Mouse (Mus musculus) ES-Bruce4 (cell line): Measurements from ENCODE around the gene Kcnk5.

Experiments used
- CTCF ChIP-seq: IDR thresholded peaks from one replicate; pipeline ENCODE4 v1.8.1; 2011; ENCODE audit warnings: low read depth, low read length
- EP300 ChIP-seq: IDR thresholded peaks from 2 replicates; pipeline ENCODE4 v1.6.1; 2011; ENCODE audit warnings: low read depth, low read length; ENCODE audit not compliant: insufficient read depth
- POLR2A ChIP-seq: IDR thresholded peaks from one replicate; pipeline ENCODE4 v1.8.1; 2011; ENCODE audit warnings: low read length; ENCODE audit not compliant: insufficient read depth

- TF ChIP-seq POLR2A (no peak), EP300 (no peak), CTCF (no peak)
Observed at GRCm38 (mm10) chr14:20168054-20168453, 13.6 kb downstream of the Kcnk5 start.
